Mouse (Mus musculus) neural tube, embryonic 13.5 days (tissue): ENCODE results near the gene Ly6g6c. TPM values are rescaled to one million over a fixed set of nuclear protein-coding genes. Genes with fewer than 3 reads are reported as not detected.
A peak's percentile ranks its signal among the peaks of the same experiment; 100 is the strongest.

Source experiments
- ATAC-seq: fragments of 200-750 bp; cut with Nextera tagmentation; 2 replicates; pipeline ENCODE4 v1.8.0; 2017; ENCODE audit warnings: low read depth, mild to moderate bottlenecking, moderate TSS enrichment, moderate library complexity
- H3K27ac ChIP-seq: fragments of 300-500 bp; sonication (generic); replicated peaks from 2 replicates; pipeline ENCODE4 v1.5.1; 2015; ENCODE audit warnings: moderate library complexity, mild to moderate bottlenecking, inconsistent platforms
- H3K27me3 ChIP-seq: fragments of 300-500 bp; sonication (generic); 2 replicates; pipeline ENCODE4 v1.6.1; 2015; ENCODE audit warnings: mild to moderate bottlenecking, inconsistent platforms
- H3K36me3 ChIP-seq: fragments of 300-500 bp; sonication (generic); 2 replicates; pipeline ENCODE4 v1.6.1; 2015; ENCODE audit warnings: mild to moderate bottlenecking, inconsistent platforms
- H3K4me1 ChIP-seq: fragments of 300-500 bp; sonication (generic); replicated peaks from 2 replicates; pipeline ENCODE4 v1.6.1; 2015; ENCODE audit warnings: inconsistent platforms
- H3K4me2 ChIP-seq: fragments of 300-500 bp; sonication (generic); 2 replicates; pipeline ENCODE4 v1.6.1; 2015; ENCODE audit warnings: inconsistent platforms, mild to moderate bottlenecking, moderate library complexity
- H3K4me3 ChIP-seq: fragments of 300-500 bp; sonication (generic); 2 replicates; pipeline ENCODE4 v1.5.1; 2015; ENCODE audit warnings: mild to moderate bottlenecking, inconsistent platforms
- H3K9ac ChIP-seq: fragments of 300-500 bp; sonication (generic); 2 replicates; pipeline ENCODE4 v1.6.1; 2015; ENCODE audit warnings: moderate library complexity, mild to moderate bottlenecking, inconsistent platforms
- H3K9me3 ChIP-seq: fragments of 300-500 bp; sonication (generic); 2 replicates; pipeline ENCODE4 v1.6.1; 2016; ENCODE audit warnings: inconsistent platforms
- WGBS: fragments of 180-500 bp; shearing (Covaris S2); methylation state at CpG from one replicate; pipeline ENCODE4 v1.1.7; 2015; 5-methylcytosine and 5-hydroxymethylcytosine counted together
- polyA plus RNA-seq: library from polyadenylated mRNA; unstranded; fragments of >200 nt; fragmentation: Nextera tagmentation; extraction: Ambion mirVana; gene quantifications from 2 replicates; pipeline ENCODE4 v1.2.1, GENCODE M21; 2015

The Ly6g6c gene
- polyA plus RNA-seq = 0.54 TPM in 1 of 2 replicates, not detected in the other

DNA sequence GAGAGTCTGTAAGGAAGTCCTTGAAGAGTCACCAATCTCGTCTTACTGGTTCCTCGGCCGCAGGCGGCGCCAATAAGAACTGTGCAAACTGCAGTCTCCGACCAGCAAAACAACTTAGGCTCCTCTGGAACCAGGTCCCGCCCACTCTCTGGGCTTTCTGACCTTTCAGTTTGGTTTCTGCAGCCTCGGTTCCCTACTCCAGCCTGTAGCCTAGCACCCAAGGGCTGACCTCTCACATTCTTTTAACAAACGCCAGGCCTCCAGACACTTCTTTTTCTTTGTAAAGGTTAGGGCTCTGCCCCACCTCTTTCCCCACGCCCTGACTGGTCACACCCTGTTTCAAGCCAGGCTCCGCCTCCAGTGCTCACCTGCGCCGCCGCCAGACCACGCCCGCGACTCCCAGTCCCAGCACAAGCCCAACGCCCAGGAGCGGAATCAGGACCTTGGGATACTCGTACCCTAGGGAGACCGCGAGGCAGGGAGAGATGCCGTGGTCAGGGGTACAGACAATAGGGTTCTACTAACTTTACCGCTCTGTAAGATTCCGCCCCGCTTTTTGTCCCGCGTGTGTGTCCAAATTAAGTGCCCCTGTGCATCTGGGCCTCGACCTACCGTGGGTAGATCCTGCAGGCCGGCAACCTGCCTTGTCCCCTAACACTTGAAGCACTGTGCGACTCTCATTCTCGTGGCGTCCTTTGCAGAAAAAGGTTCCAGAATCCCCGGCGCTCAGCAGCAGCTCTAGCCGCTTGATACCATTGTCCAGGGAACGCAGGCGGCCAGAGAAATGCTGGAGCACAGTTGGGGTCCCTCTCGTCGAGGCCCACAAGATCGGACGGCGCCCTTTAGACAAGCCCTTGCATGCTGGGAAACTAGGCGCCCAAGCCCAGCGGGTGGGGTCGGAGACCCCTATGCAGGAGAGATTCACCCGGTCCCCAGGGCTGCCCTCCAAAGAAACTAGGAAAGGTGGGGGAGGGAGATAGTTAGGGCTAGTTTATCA, at the start of gene Ly6g6c:
Gene Ly6g6c, plus strand, starts transcription at position 438 of the 997 bp plus-strand sequence.
- Histone ChIP-seq H3K4me2 (peak within 1 kb of the TSS; percentile 55), H3K4me3 (peak within 1 kb of the TSS; percentile 28), H3K9me3 (no peaks in the 10 kb centered on the region), H3K4me1 (peaks cover 28% of the 10 kb centered on the region), H3K27ac (no peak within 1 kb of the TSS), H3K36me3 (peaks cover 26% of the 10 kb centered on the region), H3K9ac (peak within 1 kb of the TSS; percentile 59), H3K27me3 (peaks cover 54% of the 10 kb centered on the region)
- WGBS = under 1% methylated on average over 48 of the region's 48 CpGs
- ATAC-seq = no peak

DNA sequence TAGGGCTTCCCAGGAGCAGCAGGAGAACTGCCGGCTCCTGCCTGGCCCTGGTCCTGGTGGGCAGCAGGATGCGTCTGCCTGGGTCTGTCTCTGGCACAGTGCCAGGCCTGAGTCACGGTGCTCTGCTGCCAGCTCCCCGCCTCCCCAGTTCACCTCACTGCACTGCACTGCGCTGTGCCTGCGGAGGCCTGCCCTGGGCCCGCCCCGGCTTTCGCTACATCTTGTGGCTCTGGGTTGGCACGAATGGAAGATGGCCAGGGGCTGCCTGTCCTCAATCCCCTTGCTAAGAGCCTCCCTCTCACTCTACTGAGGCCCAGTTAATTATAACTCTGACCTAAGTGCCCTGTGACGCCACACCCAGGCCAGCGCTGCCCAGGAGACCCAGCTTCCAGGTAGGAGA, 48.8 kb upstream of the Ly6g6c start, which contains the start of gene Vwa7:
Gene Vwa7, plus strand, starts transcription at position 204 of the 400 bp plus-strand sequence.
- WGBS = 61% methylated on average over 12 of the region's 12 CpGs
- Histone ChIP-seq H3K27me3 (no peaks in the 10 kb centered on the region), H3K4me2 (no peak within 1 kb of the TSS), H3K9me3 (no peaks in the 10 kb centered on the region), H3K36me3 (peaks cover 64% of the 10 kb centered on the region), H3K27ac (no peak within 1 kb of the TSS), H3K4me1 (peaks cover 17% of the 10 kb centered on the region), H3K4me3 (no peak within 1 kb of the TSS), H3K9ac (peak within 1 kb of the TSS; percentile 31; the same call in 1 of the 2 replicates)
- ATAC-seq = peak; percentile 34; the same call in 1 of the 2 replicates

DNA sequence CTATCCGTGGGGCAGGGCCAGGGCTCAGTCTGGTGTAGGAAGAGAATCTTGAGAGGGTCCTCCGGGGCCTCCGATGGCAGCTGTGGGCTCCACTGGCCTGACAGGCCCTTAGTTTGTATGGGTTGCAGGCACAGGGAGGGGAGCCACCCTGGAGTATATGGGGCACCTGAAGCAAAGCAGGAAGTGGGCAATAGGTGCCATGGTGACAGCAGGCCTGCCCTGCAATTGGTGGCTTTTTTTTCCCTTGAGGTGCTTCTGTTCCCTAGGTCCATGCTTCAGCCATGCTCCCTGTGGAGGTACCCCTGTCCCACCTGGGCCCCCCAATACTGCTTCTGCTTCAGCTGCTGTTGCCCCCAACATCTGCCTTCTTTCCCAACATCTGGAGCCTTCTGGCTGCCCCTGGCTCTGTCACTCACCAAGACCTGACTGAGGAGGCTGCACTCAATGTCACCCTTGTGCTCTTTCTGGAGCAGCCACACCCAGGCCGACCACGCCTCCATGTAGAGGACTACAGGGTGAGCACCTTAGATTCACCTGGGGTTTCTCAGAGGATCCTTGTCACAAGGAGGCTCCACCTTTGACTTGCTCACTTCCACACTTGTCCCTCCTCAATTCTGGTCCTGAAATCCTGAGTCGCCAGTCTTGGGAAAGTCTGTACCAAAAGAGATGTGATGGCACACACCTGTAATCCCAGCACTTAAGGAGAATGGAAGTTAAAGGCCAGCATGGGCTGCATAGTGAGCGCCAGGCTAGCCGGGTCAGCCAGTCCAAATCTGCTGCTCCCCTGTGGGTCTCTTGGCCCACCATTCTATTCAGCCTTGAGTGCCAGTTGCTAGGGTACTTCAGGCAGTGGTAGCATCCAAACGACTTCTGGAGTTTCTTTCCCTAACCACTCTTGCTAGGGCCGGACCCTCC, 48.1 kb upstream of the Ly6g6c start:
- Histone ChIP-seq H3K4me1 (peaks cover 21% of the 10 kb centered on the region), H3K4me2 (no peak overlapping the region), H3K27ac (no peak overlapping the region), H3K36me3 (peaks cover 57% of the 10 kb centered on the region), H3K4me3 (no peak overlapping the region), H3K9ac (no peak overlapping the region), H3K27me3 (no peaks in the 10 kb centered on the region), H3K9me3 (no peaks in the 10 kb centered on the region)
- 80% methylated on average over 10 of the region's 10 CpGs for WGBS
- no peak for ATAC-seq

DNA sequence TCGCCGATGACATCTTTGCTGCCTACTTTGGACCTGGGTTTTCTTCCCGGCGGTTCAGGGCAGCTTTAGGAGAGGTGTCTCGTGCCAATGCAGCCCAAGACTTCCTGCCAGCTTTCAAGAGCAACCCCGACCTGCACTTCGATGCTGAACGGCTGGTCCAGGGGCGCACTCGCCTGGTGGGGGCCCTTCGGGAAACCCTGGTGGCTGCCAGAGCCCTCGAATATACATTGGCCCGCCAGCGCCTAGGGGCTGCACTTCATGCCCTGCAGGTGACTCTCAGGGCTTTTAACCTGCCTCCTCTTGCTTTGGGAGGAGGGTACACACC, 47.5 kb upstream of the Ly6g6c start:
- 75% methylated on average over 14 of the region's 14 CpGs for WGBS
- H3K36me3 ChIP-seq = peaks cover 51% of the 10 kb centered on the region
- ATAC-seq = no peak

DNA sequence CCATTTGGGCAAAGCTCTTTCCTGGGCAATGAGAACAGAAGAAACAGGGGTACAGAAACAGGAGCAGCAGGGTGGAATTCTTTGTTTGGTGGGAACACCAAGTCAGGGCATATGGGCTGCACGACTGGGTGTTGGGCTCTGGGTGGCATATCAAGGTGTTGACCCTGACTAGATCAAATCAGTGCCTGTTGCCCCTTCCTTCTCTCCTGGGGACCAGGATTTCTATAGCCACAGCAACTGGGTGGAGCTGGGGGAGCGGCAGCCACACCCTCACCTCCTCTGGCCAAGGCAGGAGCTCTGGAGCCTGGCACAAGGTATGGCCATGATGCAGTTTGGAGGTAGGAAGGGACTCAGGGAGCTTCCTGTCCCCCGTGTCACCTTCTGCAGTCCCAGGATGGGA, 47.0 kb upstream of the Ly6g6c start:
- no peaks in the 10 kb centered on the region for H3K27me3 ChIP-seq
- H3K4me2 ChIP-seq = no peak overlapping the region
- no peaks in the 10 kb centered on the region for H3K9me3 ChIP-seq
- no peak overlapping the region for H3K4me3 ChIP-seq
- H3K9ac ChIP-seq = no peak overlapping the region
- H3K36me3 ChIP-seq = peaks cover 46% of the 10 kb centered on the region
- no peak for ATAC-seq
- peaks cover 21% of the 10 kb centered on the region for H3K4me1 ChIP-seq
- 82% methylated on average over 3 of the region's 3 CpGs for WGBS
- no peak overlapping the region for H3K27ac ChIP-seq

More for the DNA sequence above, 47.5 kb upstream of the Ly6g6c start:
- Histone ChIP-seq H3K9me3 (no peaks in the 10 kb centered on the region), H3K9ac (no peak overlapping the region), H3K27me3 (no peaks in the 10 kb centered on the region), H3K27ac (no peak overlapping the region), H3K4me2 (no peak overlapping the region), H3K4me1 (peaks cover 21% of the 10 kb centered on the region), H3K4me3 (no peak overlapping the region)

DNA sequence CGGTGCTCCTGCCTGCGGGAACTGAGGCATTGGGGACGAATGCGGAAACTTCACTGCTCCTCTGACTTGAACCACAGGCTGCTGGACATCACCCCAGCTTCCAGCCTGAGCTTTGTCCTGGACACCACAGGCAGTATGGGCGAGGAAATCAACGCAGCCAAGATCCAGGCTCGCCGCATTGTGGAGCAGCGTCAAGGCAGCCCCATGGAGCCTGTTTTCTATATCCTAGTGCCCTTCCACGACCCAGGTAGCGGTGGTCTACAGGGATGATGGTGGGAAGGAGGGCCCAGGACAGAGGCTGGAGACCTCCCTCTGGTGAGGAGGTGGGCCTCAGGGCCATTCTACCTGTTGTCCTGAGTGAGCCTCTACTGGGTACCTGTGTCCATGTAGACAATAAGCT, 45.3 kb upstream of the Ly6g6c start:
- Histone ChIP-seq H3K27me3 (no peaks in the 10 kb centered on the region), H3K9me3 (no peaks in the 10 kb centered on the region), H3K36me3 (peaks cover 29% of the 10 kb centered on the region), H3K4me1 (peaks cover 21% of the 10 kb centered on the region), H3K4me3 (no peak overlapping the region), H3K4me2 (no peak overlapping the region), H3K27ac (no peak overlapping the region), H3K9ac (no peak overlapping the region)
- 75% methylated on average over 11 of the region's 11 CpGs for WGBS
- no peak for ATAC-seq

DNA sequence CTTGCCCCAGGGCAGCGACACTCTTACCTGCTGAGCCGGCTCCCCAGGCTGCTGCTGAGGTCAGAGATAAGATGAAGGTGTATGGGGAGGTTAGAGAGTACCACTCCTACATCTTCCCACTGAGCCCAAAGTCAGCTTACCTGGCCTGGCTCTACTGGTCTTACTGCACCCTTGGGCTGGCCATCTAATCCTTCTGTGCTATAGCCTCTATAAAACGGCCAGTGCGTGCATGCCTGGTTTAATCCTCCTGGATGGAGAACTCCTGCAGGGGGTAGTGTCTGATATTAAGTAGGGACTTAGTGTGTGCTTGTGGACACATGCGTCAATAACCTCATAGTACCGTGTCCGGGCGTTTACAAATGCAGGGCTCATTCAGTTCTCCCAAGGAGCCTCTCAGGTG, 44.6 kb upstream of the Ly6g6c start:
- ATAC-seq = no peak
- no peak overlapping the region for H3K4me2 ChIP-seq
- no peak overlapping the region for H3K9ac ChIP-seq
- peaks cover 22% of the 10 kb centered on the region for H3K36me3 ChIP-seq
- H3K4me1 ChIP-seq = peaks cover 21% of the 10 kb centered on the region
- H3K9me3 ChIP-seq = no peaks in the 10 kb centered on the region
- no peak overlapping the region for H3K27ac ChIP-seq
- no peaks in the 10 kb centered on the region for H3K27me3 ChIP-seq
- WGBS = 93% methylated on average over 8 of the region's 8 CpGs
- H3K4me3 ChIP-seq = no peak overlapping the region

DNA sequence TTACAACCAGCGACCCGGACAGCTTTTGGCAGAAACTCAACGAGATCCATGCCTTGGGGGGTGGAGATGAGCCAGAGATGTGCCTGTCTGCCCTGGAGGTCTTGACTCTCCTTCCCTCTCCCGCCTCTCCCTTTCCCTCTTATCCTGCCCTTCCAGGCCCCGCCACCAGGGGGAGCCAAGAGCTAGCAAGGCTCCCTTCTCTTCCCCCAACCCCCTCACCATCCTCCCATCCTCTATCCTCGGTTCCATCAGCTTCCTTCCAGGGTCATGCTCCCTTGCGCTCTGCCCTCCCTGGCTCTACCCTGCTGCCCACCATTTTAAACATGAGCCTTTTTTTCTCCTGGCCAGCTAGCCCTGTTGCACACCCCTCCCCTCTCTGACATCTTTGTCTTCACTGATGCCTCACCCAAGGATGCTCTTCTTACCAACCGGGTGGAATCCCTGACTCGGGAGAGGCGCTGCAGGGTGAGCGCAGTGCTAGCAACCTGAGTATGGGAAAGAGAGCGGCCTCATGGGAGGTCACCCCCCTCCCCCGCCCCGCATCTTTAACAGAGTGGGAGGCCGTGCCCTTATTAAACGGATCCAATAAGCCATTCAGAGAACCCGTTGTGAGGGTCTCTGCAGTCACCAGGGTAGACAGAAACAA, 43.9 kb upstream of the Ly6g6c start:
- H3K4me1 ChIP-seq = peaks cover 23% of the 10 kb centered on the region
- H3K36me3 ChIP-seq = peaks cover 15% of the 10 kb centered on the region
- H3K9ac ChIP-seq = peak overlapping the region; percentile 41
- H3K4me3 ChIP-seq = no peak overlapping the region
- peak overlapping the region; percentile 25 for H3K4me2 ChIP-seq
- 0 out of 2 replicates have a peak, but pooled peaks have one; percentile 52 for ATAC-seq
- WGBS = 10% methylated on average over 17 of the region's 17 CpGs
- H3K27ac ChIP-seq = no peak overlapping the region; the same call in 1 of the 2 replicates
- H3K27me3 ChIP-seq = no peaks in the 10 kb centered on the region
- H3K9me3 ChIP-seq = no peaks in the 10 kb centered on the region

DNA sequence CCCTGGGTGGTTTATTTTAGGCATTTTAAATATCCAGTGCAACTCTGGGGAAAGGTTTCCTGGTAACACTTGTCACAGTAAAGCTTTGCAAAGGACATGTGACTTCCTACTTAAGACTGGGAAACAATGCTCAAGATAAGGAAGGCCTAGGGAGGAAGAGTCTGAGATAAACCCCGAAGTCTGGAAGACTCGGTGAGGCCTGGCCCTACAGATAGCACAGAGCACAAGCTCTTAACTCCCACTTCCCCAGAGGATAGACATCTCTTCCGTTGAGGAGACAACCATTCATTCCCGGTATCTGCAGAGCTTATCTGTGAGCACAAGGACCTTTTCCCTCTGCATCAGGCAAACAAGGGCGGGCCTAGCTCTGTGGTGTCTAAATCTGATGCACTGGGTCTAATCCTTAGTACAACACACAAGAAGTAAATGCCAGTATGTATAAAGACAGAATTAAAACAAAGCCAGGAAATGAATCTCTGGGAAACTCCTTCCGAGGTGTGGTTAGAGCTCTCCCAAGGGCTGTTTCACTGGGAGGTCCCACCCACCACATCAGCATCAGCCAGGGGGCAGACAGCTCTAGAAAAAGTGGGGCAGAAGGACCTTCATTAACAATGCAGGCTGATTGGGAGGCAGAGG, 43.2 kb upstream of the Ly6g6c start:
- Histone ChIP-seq H3K4me3 (no peak overlapping the region), H3K4me1 (peaks cover 20% of the 10 kb centered on the region), H3K4me2 (no peak overlapping the region), H3K27me3 (no peaks in the 10 kb centered on the region), H3K9me3 (no peaks in the 10 kb centered on the region), H3K27ac (no peak overlapping the region; the same call in 1 of the 2 replicates), H3K36me3 (0 out of 2 replicates have a peak, but pooled peaks cover 10% of the 10 kb centered on the region), H3K9ac (no peak overlapping the region; the same call in 1 of the 2 replicates)
- no peak for ATAC-seq
- WGBS = 67% methylated on average over 6 of the region's 6 CpGs

DNA sequence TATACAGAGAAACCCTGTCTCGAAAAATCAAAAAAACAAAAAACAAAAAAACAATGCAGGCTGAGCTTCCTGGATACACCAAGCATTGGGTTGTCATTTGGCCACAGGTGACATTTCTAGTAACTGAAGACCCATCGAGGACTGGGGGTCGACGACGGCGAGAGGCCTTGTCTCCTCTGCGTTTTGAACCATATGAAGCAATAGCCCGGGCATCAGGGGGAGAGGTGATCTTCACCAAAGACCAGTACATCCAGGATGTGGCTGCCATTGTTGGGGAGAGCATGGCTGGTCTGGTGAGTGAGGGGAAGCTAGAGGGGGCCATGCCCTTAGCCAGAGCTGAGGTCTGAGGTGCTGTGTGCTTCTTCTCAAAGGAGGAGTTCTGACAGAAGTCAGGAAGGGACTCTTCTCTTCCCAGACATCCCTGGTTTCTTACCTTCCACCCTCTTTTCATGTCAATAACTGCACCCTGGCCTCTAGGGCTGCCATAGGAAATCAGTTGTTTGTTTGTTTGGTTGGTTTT, 42.6 kb upstream of the Ly6g6c start:
- no peak for ATAC-seq
- Histone ChIP-seq H3K4me2 (no peak overlapping the region), H3K36me3 (0 out of 2 replicates have a peak, but pooled peaks cover 4% of the 10 kb centered on the region), H3K4me3 (no peak overlapping the region), H3K9me3 (no peaks in the 10 kb centered on the region), H3K27ac (no peak overlapping the region), H3K4me1 (peaks cover 26% of the 10 kb centered on the region), H3K27me3 (no peaks in the 10 kb centered on the region), H3K9ac (no peak overlapping the region)
- WGBS = 95% methylated on average over 8 of the region's 8 CpGs

DNA sequence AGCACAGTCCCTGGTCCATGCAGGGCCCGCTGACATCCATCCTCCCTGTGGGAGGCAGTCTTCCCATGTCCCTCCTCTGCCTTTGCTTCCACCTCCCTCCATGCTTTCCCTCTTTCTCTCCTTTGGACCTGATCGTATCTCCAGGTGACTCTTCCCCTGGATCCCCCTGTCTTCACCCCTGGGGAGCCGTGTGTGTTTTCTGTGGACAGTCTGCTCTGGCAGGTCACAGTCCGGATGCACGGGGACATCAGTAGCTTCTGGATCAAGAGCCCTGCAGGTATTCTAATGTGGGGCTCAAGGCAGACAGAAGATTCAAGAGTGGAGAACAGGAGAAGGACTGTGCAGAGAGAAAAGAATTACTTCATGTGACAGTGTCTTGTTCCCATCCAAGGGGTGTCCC, 42.0 kb upstream of the Ly6g6c start:
- H3K4me1 ChIP-seq = peaks cover 31% of the 10 kb centered on the region
- H3K36me3 ChIP-seq = no peaks in the 10 kb centered on the region
- ATAC-seq = no peak
- H3K27ac ChIP-seq = no peak overlapping the region
- no peaks in the 10 kb centered on the region for H3K9me3 ChIP-seq
- no peaks in the 10 kb centered on the region for H3K27me3 ChIP-seq
- WGBS = 88% methylated on average over 5 of the region's 5 CpGs
- H3K9ac ChIP-seq = no peak overlapping the region
- H3K4me2 ChIP-seq = no peak overlapping the region
- H3K4me3 ChIP-seq = no peak overlapping the region
